Mouse (Mus musculus): ENCODE results near the gene Rasef.

DNA sequence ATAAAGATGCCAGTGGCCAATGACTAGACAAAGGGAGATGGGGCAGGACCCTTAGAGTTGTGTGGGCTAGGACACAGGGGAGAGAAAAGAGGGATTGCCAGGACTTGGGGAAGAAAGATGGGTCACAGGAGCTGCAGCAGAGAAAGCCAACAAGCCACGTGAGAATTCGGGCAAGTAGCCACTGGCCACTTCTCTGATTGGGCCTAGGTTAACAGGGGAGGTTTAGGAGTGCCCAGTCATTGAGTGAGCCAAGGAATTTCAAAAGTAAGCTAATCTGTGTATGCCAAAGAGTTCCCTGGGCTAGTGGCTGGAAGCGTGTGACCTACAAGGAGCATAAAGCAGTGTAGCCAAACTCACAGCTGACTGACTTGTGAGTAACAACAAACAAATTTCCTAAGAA lies 9.7 kb downstream of the Rasef start:
- TF ChIP-seq CTCF (IDR thresholded peaks at IDR 0.05; ENCODE audit: low read depth) (no peak), EP300 (IDR thresholded peaks at IDR 0.05; ENCODE audit: low read depth) (no peak)

Measured in heart, postnatal 0 days (tissue).